Mouse (Mus musculus) forebrain, embryonic 15.5 days (tissue): ENCODE results near the gene Arl4d. TPM values are rescaled to one million over a fixed set of nuclear protein-coding genes. Genes with fewer than 3 reads are reported as not detected.
"Not testable (repeated sequence)": the region's sequence is repeated elsewhere in the genome, so short reads cannot be mapped to it uniquely, and the experiment has no call there.

Experiments used
- ATAC-seq: fragments of 200-750 bp; cut with Nextera tagmentation; replicated peaks from 2 replicates; pipeline ENCODE4 v1.8.0; 2017; ENCODE audit warnings: mild to moderate bottlenecking, moderate TSS enrichment, moderate library complexity
- H3K27ac ChIP-seq: fragments of 300-500 bp; sonication (generic); replicated peaks from 2 replicates; pipeline ENCODE4 v1.5.1; 2015; ENCODE audit warnings: mild to moderate bottlenecking, inconsistent platforms
- H3K27me3 ChIP-seq: fragments of 300-500 bp; sonication (generic); 2 replicates; pipeline ENCODE4 v1.6.1; 2015; ENCODE audit warnings: inconsistent platforms
- H3K36me3 ChIP-seq: fragments of 300-500 bp; sonication (generic); 2 replicates; pipeline ENCODE4 v1.6.1; 2015; ENCODE audit warnings: mild to moderate bottlenecking, inconsistent platforms
- H3K4me1 ChIP-seq: fragments of 300-500 bp; sonication (generic); 2 replicates; pipeline ENCODE4 v1.6.1; 2015; ENCODE audit warnings: inconsistent platforms
- H3K4me2 ChIP-seq: fragments of 300-500 bp; sonication (generic); replicated peaks from 2 replicates; pipeline ENCODE4 v1.6.1; 2015; ENCODE audit warnings: mild to moderate bottlenecking, inconsistent platforms
- H3K4me3 ChIP-seq: fragments of 300-500 bp; sonication (generic); 2 replicates; pipeline ENCODE4 v1.5.1; 2015; ENCODE audit warnings: mild to moderate bottlenecking, inconsistent platforms
- H3K9ac ChIP-seq: fragments of 300-500 bp; sonication (generic); replicated peaks from 2 replicates; pipeline ENCODE4 v1.6.1; 2015; ENCODE audit warnings: mild to moderate bottlenecking, inconsistent platforms
- H3K9me3 ChIP-seq: fragments of 300-500 bp; sonication (generic); 2 replicates; pipeline ENCODE4 v1.6.1; 2016; ENCODE audit warnings: inconsistent platforms
- WGBS: fragments of 180-500 bp; shearing (Covaris S2); methylation state at CpG from one replicate; pipeline ENCODE4 v1.1.7; 2015; ENCODE audit warnings: mixed read lengths; 5-methylcytosine and 5-hydroxymethylcytosine counted together
- polyA plus RNA-seq: library from polyadenylated mRNA; unstranded; fragments of >200 nt; fragmentation: Nextera tagmentation; extraction: Ambion mirVana; gene quantifications from 2 replicates; pipeline ENCODE4 v1.2.1, GENCODE M21; 2015

The Arl4d gene
- polyA plus RNA-seq, 1 experiment from 2014 or later, result 45.8 TPM

- peaks cover 3% of the 10 kb centered on the region; the same call in 1 of the 2 replicates for H3K27me3 ChIP-seq
- H3K4me3 ChIP-seq, result peak overlapping the region; percentile 34
- ATAC-seq, result peak; percentile 69; the same call in 1 of the 2 replicates
- H3K27ac ChIP-seq, result peak overlapping the region; percentile 97
- peaks cover 7% of the 10 kb centered on the region; the same call in 1 of the 2 replicates for H3K4me1 ChIP-seq
- no peaks in the 10 kb centered on the region for H3K9me3 ChIP-seq
- H3K9ac ChIP-seq, result peak overlapping the region; percentile 63
- peak overlapping the region; percentile 48 for H3K4me2 ChIP-seq
- WGBS, result 5% methylated on average over 3 of the region's 3 CpGs
- no peaks in the 10 kb centered on the region for H3K36me3 ChIP-seq
Measured at GRCm38 (mm10) chr11:101657528-101657885, 7.8 kb upstream of the Arl4d start.

GRCm38 (mm10) chr11:101657886-101658750, 7.2 kb upstream of the Arl4d start:
- ATAC-seq, result peak; percentile 94
- Histone ChIP-seq H3K27ac (peak overlapping the region; percentile 97), H3K4me2 (peak overlapping the region; percentile 48), H3K4me3 (peak overlapping the region; percentile 34), H3K9ac (peak overlapping the region; percentile 63)
- H3K27me3 ChIP-seq, H3K9me3 ChIP-seq, H3K36me3 ChIP-seq, H3K4me1 ChIP-seq: not testable (repeated sequence)
- WGBS, result under 1% methylated on average over 38 of the region's 40 CpGs

GRCm38 (mm10) chr11:101658751-101659558, 6.4 kb upstream of the Arl4d start:
- WGBS, result 31% methylated on average over 10 of the region's 10 CpGs
- no peaks in the 10 kb centered on the region for H3K36me3 ChIP-seq
- H3K9ac ChIP-seq, result no peak overlapping the region
- H3K27ac ChIP-seq, result peak overlapping the region; percentile 94
- no peaks in the 10 kb centered on the region for H3K9me3 ChIP-seq
- ATAC-seq, result 0 out of 2 replicates have a peak, but pooled peaks have one; percentile 12
- H3K4me2 ChIP-seq, result no peak overlapping the region
- H3K4me1 ChIP-seq, result peaks cover 7% of the 10 kb centered on the region; the same call in 1 of the 2 replicates
- H3K27me3 ChIP-seq, result no peaks in the 10 kb centered on the region
- no peak overlapping the region for H3K4me3 ChIP-seq

GRCm38 (mm10) chr11:101661191-101661590, 4.2 kb upstream of the Arl4d start:
- WGBS, result 77% methylated on average over 7 of the region's 7 CpGs
- no peak overlapping the region for H3K9ac ChIP-seq

GRCm38 (mm10) chr11:101661786-101662185, 3.6 kb upstream of the Arl4d start:
- ATAC-seq, result no peak
- no peaks in the 10 kb centered on the region for H3K27me3 ChIP-seq
- 73% methylated on average over 5 of the region's 5 CpGs for WGBS
- H3K4me3 ChIP-seq, result no peak overlapping the region
- no peaks in the 10 kb centered on the region for H3K9me3 ChIP-seq
- H3K36me3 ChIP-seq, result no peaks in the 10 kb centered on the region
- peaks cover 22% of the 10 kb centered on the region for H3K4me1 ChIP-seq
- H3K27ac ChIP-seq, result no peak overlapping the region
- H3K9ac ChIP-seq, result no peak overlapping the region
- H3K4me2 ChIP-seq, result no peak overlapping the region

More at GRCm38 (mm10) chr11:101661191-101661590, 4.2 kb upstream of the Arl4d start:
- no peak for ATAC-seq
- Histone ChIP-seq H3K4me3 (no peak overlapping the region), H3K36me3 (no peaks in the 10 kb centered on the region), H3K4me1 (peaks cover 16% of the 10 kb centered on the region), H3K27ac (no peak overlapping the region), H3K4me2 (no peak overlapping the region), H3K9me3 (no peaks in the 10 kb centered on the region), H3K27me3 (no peaks in the 10 kb centered on the region)

- no peak for ATAC-seq
- no peaks in the 10 kb centered on the region for H3K9me3 ChIP-seq
- WGBS, result 83% methylated on average over 11 of the region's 11 CpGs
- H3K9ac ChIP-seq, result no peak overlapping the region
- no peak overlapping the region for H3K4me2 ChIP-seq
- no peak overlapping the region for H3K4me3 ChIP-seq
- H3K4me1 ChIP-seq, result peaks cover 34% of the 10 kb centered on the region
- no peaks in the 10 kb centered on the region for H3K27me3 ChIP-seq
- no peak overlapping the region for H3K27ac ChIP-seq
- no peaks in the 10 kb centered on the region for H3K36me3 ChIP-seq
Measured at GRCm38 (mm10) chr11:101663229-101664027, 1.9 kb upstream of the Arl4d start.

- Histone ChIP-seq H3K27me3 (no peaks in the 10 kb centered on the region), H3K4me1 (peaks cover 44% of the 10 kb centered on the region), H3K4me2 (peak overlapping the region; percentile 69), H3K4me3 (peak overlapping the region; percentile 66), H3K36me3 (no peaks in the 10 kb centered on the region), H3K9ac (peak overlapping the region; percentile 78), H3K9me3 (no peaks in the 10 kb centered on the region), H3K27ac (peak overlapping the region; percentile 94)
- ATAC-seq, result no peak
- WGBS, result 2% methylated on average over 24 of the region's 24 CpGs
Measured at GRCm38 (mm10) chr11:101665636-101665992, 273 bp downstream of the Arl4d start.

- Histone ChIP-seq H3K4me2 (peak overlapping the region; percentile 69), H3K4me1 (peaks cover 44% of the 10 kb centered on the region), H3K27ac (peak overlapping the region; percentile 35), H3K4me3 (peak overlapping the region; percentile 66), H3K27me3 (no peaks in the 10 kb centered on the region), H3K9ac (peak overlapping the region; percentile 40), H3K9me3 (no peaks in the 10 kb centered on the region), H3K36me3 (no peaks in the 10 kb centered on the region)
- ATAC-seq, result no peak
- WGBS, result 77% methylated on average over 28 of the region's 28 CpGs
Measured at GRCm38 (mm10) chr11:101666626-101667345, 1.4 kb downstream of the Arl4d start.

GRCm38 (mm10) chr11:101667871-101668532, 2.7 kb downstream of the Arl4d start:
- 63% methylated on average over 14 of the region's 14 CpGs for WGBS
- Histone ChIP-seq H3K27me3 (no peaks in the 10 kb centered on the region), H3K4me1 (peaks cover 47% of the 10 kb centered on the region), H3K27ac (peak overlapping the region; percentile 73), H3K9ac (peak overlapping the region; percentile 40), H3K4me3 (peak overlapping the region; percentile 66), H3K36me3 (no peaks in the 10 kb centered on the region), H3K9me3 (no peaks in the 10 kb centered on the region), H3K4me2 (peak overlapping the region; percentile 69)
- no peak for ATAC-seq

- Histone ChIP-seq H3K27ac (peak overlapping the region; percentile 73), H3K4me2 (peak overlapping the region; percentile 69), H3K4me3 (peak overlapping the region; percentile 66), H3K36me3 (no peaks in the 10 kb centered on the region), H3K9me3 (no peaks in the 10 kb centered on the region), H3K27me3 (no peaks in the 10 kb centered on the region), H3K4me1 (peaks cover 54% of the 10 kb centered on the region), H3K9ac (peak overlapping the region; percentile 40)
- 40% methylated on average over 11 of the region's 13 CpGs for WGBS
- ATAC-seq, result no peak
Measured at GRCm38 (mm10) chr11:101668546-101669261, 3.4 kb downstream of the Arl4d start.
